Mouse (Mus musculus) lung, postnatal 0 days (tissue): ENCODE data around the gene Bcl2l12.

Experiments
- CTCF ChIP-seq: IDR thresholded peaks from 2 replicates; pipeline ENCODE4 v1.5.1; 2016; ENCODE audit warnings: antibody characterized with exemption, mild to moderate bottlenecking
- EP300 ChIP-seq: IDR thresholded peaks from 2 replicates; pipeline ENCODE4 v1.6.1; 2016; ENCODE audit warnings: antibody characterized with exemption, mild to moderate bottlenecking, control low read depth

DNA sequence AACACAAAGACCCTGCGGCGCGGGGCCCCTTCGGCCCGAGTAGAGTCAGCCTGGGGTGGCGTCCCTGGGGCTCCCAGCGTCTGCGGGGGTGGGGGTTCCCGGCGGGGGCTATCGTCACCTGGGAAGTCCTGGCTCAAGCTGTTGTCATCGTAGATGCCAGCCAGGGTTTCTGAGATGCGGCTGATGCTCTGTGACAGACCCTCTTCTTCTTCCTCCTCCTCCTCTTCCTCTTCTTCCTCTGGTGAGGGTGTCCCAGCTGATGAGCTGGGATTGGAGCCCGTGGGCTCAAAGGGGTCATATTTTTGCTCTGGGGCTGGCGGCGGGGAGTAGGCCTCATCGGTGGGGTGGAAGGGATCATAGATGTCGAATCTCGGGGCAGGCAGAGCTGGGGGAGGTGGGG is 9.9 kb upstream of the Bcl2l12 start:
- no peak for TF ChIP-seq CTCF
- TF ChIP-seq EP300: no peak
